Mouse (Mus musculus) urinary bladder, postnatal 0 days (tissue): ENCODE measurements around the gene Gm21454. TPM values are rescaled to one million over a fixed set of nuclear protein-coding genes. Genes with fewer than 3 reads are reported as not detected.

Experiments
- polyA plus RNA-seq: library from polyadenylated mRNA; unstranded; fragments of >200 nt; fragmentation: Nextera tagmentation; extraction: Ambion mirVana; gene quantifications from 2 replicates; pipeline ENCODE4 v1.2.1, GENCODE M21; 2015

The Gm21454 gene
- not detected in 2 replicates for polyA plus RNA-seq

GRCm38 (mm10) chrY:13252091-13252490, at the start of gene Gm21454, which contains the start of gene Gm21440:
Gm21454 (plus strand) TSS chrY:13252442.
Gm21440 (plus strand) TSS chrY:13252391.

GRCm38 (mm10) chrY:13223828-13224227, 28.4 kb upstream of the Gm21454 start, which contains the start of gene Gm21828:
Gm21828 (minus strand) TSS chrY:13223928.

GRCm38 (mm10) chrY:13348963-13349362, 96.7 kb downstream of the Gm21454 start, which contains the start of gene Gm21725:
Gm21725 (minus strand) TSS chrY:13349063.

Other genes with a start within 250 kb of the Gm21454 start
- not detected in 2 replicates for gene Gm20807, start 209.6 kb upstream of the Gm21454 start, polyA plus RNA-seq
- not detected in 2 replicates for gene Gm21891, start 119.0 kb upstream of the Gm21454 start, polyA plus RNA-seq
- gene Gm21425, start 90.5 kb upstream of the Gm21454 start, polyA plus RNA-seq = not detected in 2 replicates
- gene Gm21828, start 28.5 kb upstream of the Gm21454 start, polyA plus RNA-seq = not detected in 2 replicates
- gene Gm21440, start 51 bp upstream of the Gm21454 start, polyA plus RNA-seq = not detected in 2 replicates
- not detected in 2 replicates for gene Gm21725, start 96.6 kb downstream of the Gm21454 start, polyA plus RNA-seq
- gene Gm21866, start 213.1 kb downstream of the Gm21454 start, polyA plus RNA-seq = not detected in 2 replicates
- not detected in 2 replicates for gene Gm20773, start 241.6 kb downstream of the Gm21454 start, polyA plus RNA-seq